Mouse (Mus musculus) ES-Bruce4 (cell line): ENCODE measurements around the gene Six5.

Source experiments
- CTCF ChIP-seq: IDR thresholded peaks from one replicate; pipeline ENCODE4 v1.8.1; 2011; ENCODE audit warnings: low read depth, low read length
- EP300 ChIP-seq: IDR thresholded peaks from 2 replicates; pipeline ENCODE4 v1.6.1; 2011; ENCODE audit warnings: low read depth, low read length; ENCODE audit not compliant: insufficient read depth
- POLR2A ChIP-seq: IDR thresholded peaks from one replicate; pipeline ENCODE4 v1.8.1; 2011; ENCODE audit warnings: low read length; ENCODE audit not compliant: insufficient read depth

GRCm38 (mm10) chr7:19093537-19094385 is 633 bp upstream of the Six5 start:
- TF ChIP-seq EP300 = 0 out of 2 replicates have a peak, but pooled peaks have one; percentile 47
- no peak for TF ChIP-seq CTCF
- TF ChIP-seq POLR2A = no peak
